Mouse (Mus musculus): ENCODE measurements around the gene Pigm. TPM values are rescaled to one million over a fixed set of nuclear protein-coding genes. Genes with fewer than 3 reads are reported as not detected.

Gene Pigm
- polyA plus RNA-seq, 1 experiment = 2.7 TPM

DNA sequence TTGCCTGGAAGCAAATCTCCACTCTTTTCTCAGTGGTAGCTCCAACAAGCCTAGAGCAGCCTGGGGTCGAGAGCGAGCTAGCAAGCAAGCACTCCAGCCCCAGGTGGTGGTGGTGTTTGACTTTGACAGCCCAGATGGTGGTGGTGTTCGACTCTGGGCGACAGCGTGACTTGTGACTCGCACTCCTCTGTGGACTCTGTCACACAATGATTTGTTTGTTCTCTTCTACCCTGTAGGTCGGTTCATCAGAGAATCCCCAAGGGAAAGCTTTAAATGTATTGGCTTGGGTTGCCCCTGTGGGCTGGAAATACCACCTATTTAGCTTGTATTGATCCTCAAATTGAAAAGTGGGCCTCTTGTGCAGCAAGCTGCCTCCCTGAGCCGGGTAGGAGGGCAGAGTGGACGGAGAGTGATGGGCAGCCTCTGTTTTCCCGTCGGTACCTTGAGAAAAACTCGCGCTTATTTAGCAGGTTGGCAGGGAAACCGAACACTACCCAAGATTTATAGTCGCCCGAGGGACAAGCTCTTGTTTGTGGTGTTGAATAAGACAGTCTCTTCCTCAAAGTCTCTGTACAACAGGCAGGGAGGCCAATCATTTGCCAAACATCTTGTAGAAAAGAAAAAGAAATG lies 29.8 kb downstream of the Pigm start:
- TF ChIP-seq MAX (IDR thresholded peaks at IDR 0.05; ENCODE audit: low read depth) (no peak), MYOG (IDR thresholded peaks at IDR 0.05; ENCODE audit: control insufficient read depth in 1 of 3, insufficient read depth in 1 of 3, insufficient read length in 2 of 3, low read depth in 2 of 3) (no peak), TCF3 (IDR thresholded peaks at IDR 0.05; ENCODE audit: insufficient read length, low read depth) (no peak)

DNA sequence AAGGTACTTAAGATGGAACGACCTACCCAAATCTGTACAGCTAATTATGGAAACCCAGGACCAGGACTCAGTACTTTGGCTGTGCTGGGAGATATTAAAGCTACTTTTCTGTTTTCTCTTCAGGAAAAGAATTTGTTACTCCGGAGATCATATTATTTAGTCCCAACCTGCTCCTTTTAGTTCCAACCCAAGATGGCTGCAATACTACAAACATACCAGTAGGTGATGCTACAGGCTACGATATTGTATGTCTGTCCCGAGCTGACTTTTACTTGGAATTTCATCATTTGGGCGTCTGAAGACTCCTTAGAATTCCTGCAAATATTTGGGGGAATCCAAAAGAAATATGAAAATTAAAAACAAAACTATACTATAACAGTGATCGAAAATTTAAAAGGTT lies 32.6 kb downstream of the Pigm start:
- H3K36me3 ChIP-seq (ENCODE audit: control insufficient read depth, insufficient read depth) = no peaks in the 10 kb centered on the region
- peak overlapping the region; percentile 72 for H3K4me2 ChIP-seq (ENCODE audit: low read depth)
- H3K27me3 ChIP-seq (ENCODE audit: control insufficient read depth, insufficient read depth, insufficient read length) = no peaks in the 10 kb centered on the region
- no peak for TF ChIP-seq E2F4 (IDR thresholded peaks at IDR 0.05; ENCODE audit: insufficient read depth)
- no peak for TF ChIP-seq POLR2AphosphoS2 (IDR thresholded peaks at IDR 0.05; ENCODE audit: insufficient read length, low read depth)
- no peak for TF ChIP-seq TCF3 (IDR thresholded peaks at IDR 0.05; ENCODE audit: insufficient read length, low read depth)
- peak; percentile 86 for TF ChIP-seq CEBPB (IDR thresholded peaks at IDR 0.05; ENCODE audit: insufficient read depth, poor library complexity, severe bottlenecking)
- TF ChIP-seq MYOD1 (IDR thresholded peaks at IDR 0.05; ENCODE audit: control insufficient read depth in 1 of 3, insufficient read length in 2 of 3, low read depth in 2 of 3) = no peak
- no peak for TF ChIP-seq USF1 (IDR thresholded peaks at IDR 0.05; ENCODE audit: low read depth)
- H3K79me2 ChIP-seq (ENCODE audit: control insufficient read depth, insufficient read depth) = no peaks in the 10 kb centered on the region
- no peak overlapping the region for H3ac ChIP-seq (ENCODE audit: control insufficient read depth, insufficient read length)
- no peak overlapping the region for H3K4me3 ChIP-seq

More for the DNA sequence above, 29.8 kb downstream of the Pigm start:
- no peaks in the 10 kb centered on the region for H3K36me3 ChIP-seq (ENCODE audit: control insufficient read depth, insufficient read depth)
- no peak overlapping the region for H3ac ChIP-seq (ENCODE audit: control insufficient read depth, insufficient read length)
- H3K79me2 ChIP-seq (ENCODE audit: control insufficient read depth, insufficient read depth) = no peaks in the 10 kb centered on the region
- H3K27me3 ChIP-seq (ENCODE audit: control insufficient read depth, insufficient read depth, insufficient read length) = no peaks in the 10 kb centered on the region
- H3K4me3 ChIP-seq = no peak overlapping the region
- H3K4me2 ChIP-seq (ENCODE audit: low read depth) = peak overlapping the region; percentile 12

DNA sequence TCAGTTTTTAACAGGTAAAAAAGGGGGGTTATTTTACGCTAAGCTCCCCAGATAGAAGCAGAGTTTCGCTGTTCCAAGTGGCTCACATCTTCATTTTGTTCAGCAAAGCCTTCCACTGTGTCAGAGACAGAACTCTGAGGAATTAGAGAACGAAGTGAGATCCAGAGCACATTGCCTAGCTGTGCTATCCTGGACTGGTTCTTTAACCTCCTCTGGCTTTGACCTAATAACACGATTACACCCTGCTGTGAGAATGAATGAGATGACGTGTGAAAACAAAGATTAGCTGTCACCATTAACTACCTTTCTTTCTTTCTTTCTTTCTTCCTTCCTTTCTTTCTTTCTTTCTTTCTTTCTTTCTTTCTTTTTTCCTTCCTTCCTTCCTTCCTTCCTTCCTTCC lies 33.1 kb downstream of the Pigm start:
- Histone ChIP-seq H3K4me2 (ENCODE audit: low read depth) (peak overlapping the region; percentile 64), H3K36me3 (ENCODE audit: control insufficient read depth, insufficient read depth) (no peaks in the 10 kb centered on the region), H3ac (ENCODE audit: control insufficient read depth, insufficient read length) (no peak overlapping the region), H3K27me3 (ENCODE audit: control insufficient read depth, insufficient read depth, insufficient read length) (no peaks in the 10 kb centered on the region), H3K79me2 (ENCODE audit: control insufficient read depth, insufficient read depth) (no peaks in the 10 kb centered on the region), H3K4me3 (no peak overlapping the region)
- no peak for TF ChIP-seq MYOG (IDR thresholded peaks at IDR 0.05; ENCODE audit: control insufficient read depth in 1 of 3, insufficient read depth in 1 of 3, insufficient read length in 2 of 3, low read depth in 2 of 3)
- no peak for TF ChIP-seq USF1 (IDR thresholded peaks at IDR 0.05; ENCODE audit: low read depth)
- no peak for TF ChIP-seq E2F4 (IDR thresholded peaks at IDR 0.05; ENCODE audit: insufficient read depth)
- no peak for TF ChIP-seq CEBPB (IDR thresholded peaks at IDR 0.05; ENCODE audit: insufficient read depth, poor library complexity, severe bottlenecking)
- TF ChIP-seq POLR2A (IDR thresholded peaks at IDR 0.05; ENCODE audit: insufficient read length, low read depth) = no peak
- no peak for TF ChIP-seq REST (IDR thresholded peaks at IDR 0.05; ENCODE audit: insufficient read depth, insufficient read length)
- TF ChIP-seq SRF (IDR thresholded peaks at IDR 0.05; ENCODE audit: control insufficient read depth, insufficient read length, low read depth) = no peak
- TF ChIP-seq TCF3 (IDR thresholded peaks at IDR 0.05; ENCODE audit: insufficient read length, low read depth) = no peak
- TF ChIP-seq TCF12 (IDR thresholded peaks at IDR 0.05; ENCODE audit: insufficient read depth, poor library complexity, severe bottlenecking) = no peak
- TF ChIP-seq MYOD1 (IDR thresholded peaks at IDR 0.05; ENCODE audit: control insufficient read depth in 1 of 3, insufficient read length in 2 of 3, low read depth in 2 of 3) = no peak
- TF ChIP-seq MAX (IDR thresholded peaks at IDR 0.05; ENCODE audit: low read depth) = no peak

DNA sequence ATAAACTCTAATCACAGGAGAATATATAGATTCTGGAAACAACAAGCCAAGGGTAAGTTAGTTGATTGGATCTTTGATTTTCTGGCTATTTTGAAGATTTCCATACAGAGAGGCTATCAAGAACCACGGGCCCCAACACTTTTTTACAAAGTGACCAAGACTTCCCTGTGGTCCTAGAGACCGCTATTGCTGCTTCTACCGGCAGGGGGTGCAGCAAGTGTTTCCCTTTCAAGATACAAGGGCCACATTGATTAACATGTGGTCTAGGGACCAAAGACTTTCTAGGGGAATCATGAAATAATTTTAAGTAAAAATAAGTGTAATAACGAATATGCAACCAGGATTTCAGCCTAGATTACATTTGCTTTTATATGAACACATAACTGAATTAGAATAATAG lies 34.5 kb downstream of the Pigm start:
- Histone ChIP-seq H3K36me3 (ENCODE audit: control insufficient read depth, insufficient read depth) (no peaks in the 10 kb centered on the region), H3ac (ENCODE audit: control insufficient read depth, insufficient read length) (no peak overlapping the region), H3K79me2 (ENCODE audit: control insufficient read depth, insufficient read depth) (no peaks in the 10 kb centered on the region), H3K4me2 (ENCODE audit: low read depth) (no peak overlapping the region), H3K27me3 (ENCODE audit: control insufficient read depth, insufficient read depth, insufficient read length) (no peaks in the 10 kb centered on the region), H3K4me3 (no peak overlapping the region)
- no peak for TF ChIP-seq TCF12 (IDR thresholded peaks at IDR 0.05; ENCODE audit: insufficient read depth, poor library complexity, severe bottlenecking)
- TF ChIP-seq MYOD1 (IDR thresholded peaks at IDR 0.05; ENCODE audit: control insufficient read depth in 1 of 3, insufficient read length in 2 of 3, low read depth in 2 of 3) = no peak
- TF ChIP-seq MYOG (IDR thresholded peaks at IDR 0.05; ENCODE audit: control insufficient read depth in 1 of 3, insufficient read depth in 1 of 3, insufficient read length in 2 of 3, low read depth in 2 of 3) = no peak
- no peak for TF ChIP-seq CEBPB (IDR thresholded peaks at IDR 0.05; ENCODE audit: insufficient read depth, poor library complexity, severe bottlenecking)
- no peak for TF ChIP-seq USF1 (IDR thresholded peaks at IDR 0.05; ENCODE audit: low read depth)
- no peak for TF ChIP-seq REST (IDR thresholded peaks at IDR 0.05; ENCODE audit: insufficient read depth, insufficient read length)
- TF ChIP-seq MAX (IDR thresholded peaks at IDR 0.05; ENCODE audit: low read depth) = no peak
- TF ChIP-seq POLR2AphosphoS2 (IDR thresholded peaks at IDR 0.05; ENCODE audit: insufficient read length, low read depth) = no peak
- no peak for TF ChIP-seq TCF3 (IDR thresholded peaks at IDR 0.05; ENCODE audit: insufficient read length, low read depth)
- no peak for TF ChIP-seq POLR2A (IDR thresholded peaks at IDR 0.05; ENCODE audit: insufficient read length, low read depth)
- no peak for TF ChIP-seq SRF (IDR thresholded peaks at IDR 0.05; ENCODE audit: control insufficient read depth, insufficient read length, low read depth)
- TF ChIP-seq E2F4 (IDR thresholded peaks at IDR 0.05; ENCODE audit: insufficient read depth) = no peak

DNA sequence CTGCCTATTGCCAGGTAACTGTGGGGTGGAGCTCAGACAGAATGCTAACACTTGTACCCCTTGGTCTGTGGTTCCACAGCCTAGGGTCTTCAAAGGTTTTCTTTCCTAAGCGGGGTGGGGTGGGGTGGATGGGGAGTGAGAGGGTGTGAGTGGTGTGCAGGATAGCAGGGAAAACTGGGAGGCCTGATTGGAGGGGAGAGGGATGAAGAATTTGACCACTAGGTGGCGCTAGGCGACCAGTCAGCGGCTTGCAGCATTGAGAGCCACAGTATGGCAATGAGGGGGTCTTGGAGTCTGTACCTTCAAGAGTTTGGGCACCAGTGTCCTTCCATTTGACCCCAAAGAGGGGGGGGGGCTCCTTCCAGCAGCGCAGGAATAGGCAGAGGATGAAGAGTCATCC lies 35.9 kb downstream of the Pigm start:
- Histone ChIP-seq H3K4me2 (ENCODE audit: low read depth) (no peak overlapping the region), H3K36me3 (ENCODE audit: control insufficient read depth, insufficient read depth) (no peaks in the 10 kb centered on the region), H3ac (ENCODE audit: control insufficient read depth, insufficient read length) (no peak overlapping the region), H3K4me3 (no peak overlapping the region), H3K79me2 (ENCODE audit: control insufficient read depth, insufficient read depth) (no peaks in the 10 kb centered on the region), H3K27me3 (ENCODE audit: control insufficient read depth, insufficient read depth, insufficient read length) (no peaks in the 10 kb centered on the region)
- TF ChIP-seq MYOG (IDR thresholded peaks at IDR 0.05; ENCODE audit: control insufficient read depth in 1 of 3, insufficient read depth in 1 of 3, insufficient read length in 2 of 3, low read depth in 2 of 3) (no peak), MAX (IDR thresholded peaks at IDR 0.05; ENCODE audit: low read depth) (no peak), POLR2A (IDR thresholded peaks at IDR 0.05; ENCODE audit: insufficient read length, low read depth) (no peak), SRF (IDR thresholded peaks at IDR 0.05; ENCODE audit: control insufficient read depth, insufficient read length, low read depth) (no peak), REST (IDR thresholded peaks at IDR 0.05; ENCODE audit: insufficient read depth, insufficient read length) (no peak), POLR2AphosphoS2 (IDR thresholded peaks at IDR 0.05; ENCODE audit: insufficient read length, low read depth) (no peak), TCF3 (IDR thresholded peaks at IDR 0.05; ENCODE audit: insufficient read length, low read depth) (no peak), USF1 (IDR thresholded peaks at IDR 0.05; ENCODE audit: low read depth) (no peak), CEBPB (IDR thresholded peaks at IDR 0.05; ENCODE audit: insufficient read depth, poor library complexity, severe bottlenecking) (no peak), TCF12 (IDR thresholded peaks at IDR 0.05; ENCODE audit: insufficient read depth, poor library complexity, severe bottlenecking) (no peak), MYOD1 (IDR thresholded peaks at IDR 0.05; ENCODE audit: control insufficient read depth in 1 of 3, insufficient read length in 2 of 3, low read depth in 2 of 3) (no peak), E2F4 (IDR thresholded peaks at IDR 0.05; ENCODE audit: insufficient read depth) (no peak)

All from myocyte (in vitro differentiated cells).